Mouse (Mus musculus) cortical plate, adult 2 months (tissue): ENCODE measurements around the gene Rasl10a.

Source experiments
- CTCF ChIP-seq: fragments of 200-500 bp; IDR thresholded peaks from 2 replicates; pipeline ENCODE4 v1.5.1; 2011; ENCODE audit warnings: mild to moderate bottlenecking, control low read depth, low read length; ENCODE audit not compliant: insufficient read depth; ENCODE audit errors: extremely low read depth
- POLR2A ChIP-seq: fragments of 200-500 bp; IDR thresholded peaks from 2 replicates; pipeline ENCODE4 v1.6.1; 2011; ENCODE audit warnings: mild to moderate bottlenecking, low read length, control low read depth; ENCODE audit not compliant: insufficient read depth; ENCODE audit errors: extremely low read depth

- no peak for TF ChIP-seq CTCF
- TF ChIP-seq POLR2A, result no peak
These were observed 29.7 kb upstream of the Rasl10a start for GRCm38 (mm10) chr11:5028228-5028627.
